Mouse (Mus musculus): ENCODE results near the gene Akap12. TPM values are rescaled to one million over a fixed set of nuclear protein-coding genes. Genes with fewer than 3 reads are reported as not detected.
A peak's percentile ranks its signal among the peaks of the same experiment; 100 is the strongest.

Gene Akap12
- total RNA-seq, 1 experiment from 2014 or later = 7.9 TPM

DNA sequence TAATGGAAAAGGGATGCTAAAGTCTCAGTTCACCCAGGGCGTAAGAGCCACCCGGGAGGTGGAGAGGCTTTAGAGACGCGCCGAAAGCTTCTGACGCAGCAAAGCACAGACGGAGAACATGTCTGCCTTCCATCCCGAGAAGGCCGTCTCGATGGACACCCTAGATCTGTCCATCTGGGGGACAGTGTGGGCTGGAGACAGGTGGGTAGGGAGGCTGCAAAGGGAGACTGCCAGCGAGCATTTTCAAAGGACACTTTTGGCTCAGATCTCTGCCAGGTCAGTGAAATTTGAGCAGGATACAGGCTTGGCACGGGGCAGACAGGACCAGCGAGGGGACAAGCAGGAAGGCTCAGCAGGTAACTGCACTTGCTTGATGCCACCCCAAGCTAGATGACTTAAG lies 9.9 kb downstream of the Akap12 start:
- ATAC-seq (replicated peaks; ENCODE audit: insufficient number of reproducible peaks, low FRiP score, low TSS enrichment, poor library complexity, severe bottlenecking) = no peak

DNA sequence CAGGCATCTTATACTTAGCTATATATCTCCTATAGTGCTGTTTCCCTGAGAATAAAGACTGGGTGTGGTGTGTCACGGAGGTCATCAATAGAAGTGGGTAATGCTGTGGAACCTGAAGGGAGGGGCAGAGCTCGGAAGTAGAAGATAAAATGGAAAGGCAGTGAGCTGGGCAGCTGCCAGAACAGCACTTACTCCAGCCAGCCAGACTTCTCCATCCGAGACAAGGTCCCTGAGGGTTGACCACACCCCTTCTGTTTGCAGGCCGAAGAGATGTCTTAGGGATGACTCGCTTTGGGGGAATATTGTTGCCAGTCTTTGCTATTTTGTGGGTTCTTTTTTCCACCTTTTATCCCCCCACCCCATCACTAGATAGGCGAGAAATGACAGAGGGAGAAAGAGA lies 11.9 kb downstream of the Akap12 start:
- ATAC-seq (replicated peaks; ENCODE audit: insufficient number of reproducible peaks, low FRiP score, low TSS enrichment, poor library complexity, severe bottlenecking) = no peak

DNA sequence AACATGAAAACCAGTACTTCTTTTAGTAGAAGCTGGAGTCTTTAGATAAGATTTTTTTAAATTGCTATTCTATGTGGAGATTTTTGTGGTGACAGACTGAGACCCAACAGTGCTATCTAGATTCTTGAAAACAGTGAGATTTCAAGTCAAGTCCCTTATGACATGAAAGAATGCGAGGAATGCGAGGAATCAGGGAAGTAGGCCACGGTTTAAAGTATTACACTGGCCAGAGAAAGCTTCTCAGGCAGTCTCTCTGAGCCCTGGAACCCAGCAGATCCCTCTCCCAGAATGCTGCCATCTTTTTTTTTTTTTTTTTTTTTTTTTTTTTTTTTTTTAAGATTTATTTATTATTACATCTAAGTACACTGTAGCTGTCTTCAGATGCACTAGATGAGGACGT lies 16.2 kb downstream of the Akap12 start:
- ATAC-seq (replicated peaks; ENCODE audit: insufficient number of reproducible peaks, low FRiP score, low TSS enrichment, poor library complexity, severe bottlenecking) = no peak

DNA sequence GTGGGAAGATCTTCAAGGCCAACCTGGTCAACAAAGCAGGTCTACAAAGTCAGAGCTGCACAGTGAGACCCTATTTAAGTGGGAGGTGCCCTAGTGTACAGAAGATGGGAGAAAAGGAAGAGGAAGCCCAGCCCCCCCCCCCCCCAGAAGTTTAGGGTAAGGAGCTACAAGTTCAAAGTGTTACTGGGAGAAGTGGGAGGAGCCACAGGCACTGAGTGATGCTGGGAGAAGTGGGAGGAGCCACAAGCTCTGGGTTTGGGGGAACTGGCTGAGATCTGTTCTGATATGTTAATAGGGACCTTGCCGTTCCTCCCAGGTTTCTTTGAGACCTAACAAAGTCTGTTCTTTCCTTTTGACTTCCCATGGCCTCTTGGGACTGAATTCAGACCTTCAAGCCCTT lies 18.6 kb downstream of the Akap12 start:
- no peak for ATAC-seq (replicated peaks; ENCODE audit: insufficient number of reproducible peaks, low FRiP score, low TSS enrichment, poor library complexity, severe bottlenecking)

DNA sequence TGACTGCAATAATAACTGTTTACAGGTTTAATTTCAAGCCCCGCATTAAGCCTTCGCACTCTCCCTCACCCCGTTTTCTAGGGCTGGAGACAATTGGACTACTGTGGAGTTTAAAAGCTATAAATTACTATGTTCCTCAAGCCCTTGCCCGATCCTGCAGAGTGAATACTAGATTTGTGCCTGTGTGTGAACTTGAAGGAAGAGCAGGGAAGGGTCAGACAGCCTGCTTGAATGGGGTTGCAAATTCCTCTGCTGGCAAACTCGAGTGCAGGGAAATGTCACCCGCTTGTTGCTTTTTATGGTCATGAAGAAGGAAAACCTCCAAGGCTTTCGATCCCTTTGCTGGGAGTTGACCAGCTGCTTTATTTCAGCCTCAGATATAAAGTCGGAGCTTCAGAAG lies 19.6 kb downstream of the Akap12 start:
- ATAC-seq (replicated peaks; ENCODE audit: insufficient number of reproducible peaks, low FRiP score, low TSS enrichment, poor library complexity, severe bottlenecking) = no peak

DNA sequence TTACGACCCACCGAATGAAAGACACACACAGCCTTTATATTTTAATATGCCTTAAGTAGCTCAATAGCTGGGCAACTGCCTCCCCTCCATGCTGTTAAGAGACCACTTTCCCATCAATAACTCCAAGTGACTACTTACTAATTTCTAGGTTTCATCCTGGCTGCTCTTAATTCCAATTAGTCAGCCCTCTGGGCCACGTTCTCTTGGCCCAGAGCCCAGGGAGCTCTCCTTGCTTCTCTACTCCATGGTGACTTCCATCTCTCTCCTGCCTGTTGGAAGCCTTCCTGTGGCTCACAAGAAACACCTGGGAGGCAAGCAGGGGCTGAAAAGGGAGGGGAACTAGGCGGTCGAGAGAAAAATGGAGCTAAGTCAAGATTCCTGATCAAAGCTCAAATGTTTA lies 23.0 kb downstream of the Akap12 start:
- no peak for ATAC-seq (replicated peaks; ENCODE audit: insufficient number of reproducible peaks, low FRiP score, low TSS enrichment, poor library complexity, severe bottlenecking)

DNA sequence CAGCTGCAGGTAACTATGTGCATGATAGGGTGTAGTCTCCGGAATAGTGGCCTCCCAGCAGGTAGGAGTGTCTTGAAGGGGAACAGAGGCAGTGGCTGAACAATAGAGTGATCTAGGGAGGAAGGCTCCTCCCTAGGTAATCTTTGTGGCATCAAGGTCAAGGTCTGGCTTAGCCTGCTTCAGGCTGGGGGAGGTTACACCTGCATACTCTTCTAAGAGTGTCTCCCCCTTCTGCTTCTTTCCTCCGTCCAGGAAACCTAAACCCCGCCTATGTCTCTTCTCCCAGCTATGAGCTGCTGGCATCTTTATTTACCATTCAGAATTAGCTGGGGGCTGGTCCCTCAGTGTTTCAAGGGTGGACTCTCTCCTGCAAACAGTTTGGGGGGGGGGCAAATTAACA lies 23.5 kb downstream of the Akap12 start:
- no peak for ATAC-seq (replicated peaks; ENCODE audit: insufficient number of reproducible peaks, low FRiP score, low TSS enrichment, poor library complexity, severe bottlenecking)

DNA sequence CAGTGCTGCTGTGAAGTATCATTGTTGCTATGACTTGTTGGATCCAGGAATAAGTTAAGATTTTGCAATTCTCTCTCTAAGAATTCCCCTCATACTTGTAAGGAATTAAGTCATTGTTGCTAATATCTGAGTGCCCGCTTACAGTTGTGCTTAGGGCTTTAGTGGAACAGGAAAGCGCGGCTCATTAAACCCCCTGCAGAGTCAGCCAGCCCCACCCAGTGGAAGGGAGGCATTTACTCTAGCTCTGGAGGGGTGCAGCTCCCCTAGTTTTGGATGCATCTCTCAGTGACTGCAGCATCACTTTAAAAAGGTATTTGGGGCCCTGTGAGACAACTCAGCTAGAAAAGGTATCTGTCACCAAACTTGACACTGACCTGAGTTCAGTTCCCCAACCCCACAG lies 24.0 kb downstream of the Akap12 start:
- ATAC-seq (replicated peaks; ENCODE audit: insufficient number of reproducible peaks, low FRiP score, low TSS enrichment, poor library complexity, severe bottlenecking) = no peak

DNA sequence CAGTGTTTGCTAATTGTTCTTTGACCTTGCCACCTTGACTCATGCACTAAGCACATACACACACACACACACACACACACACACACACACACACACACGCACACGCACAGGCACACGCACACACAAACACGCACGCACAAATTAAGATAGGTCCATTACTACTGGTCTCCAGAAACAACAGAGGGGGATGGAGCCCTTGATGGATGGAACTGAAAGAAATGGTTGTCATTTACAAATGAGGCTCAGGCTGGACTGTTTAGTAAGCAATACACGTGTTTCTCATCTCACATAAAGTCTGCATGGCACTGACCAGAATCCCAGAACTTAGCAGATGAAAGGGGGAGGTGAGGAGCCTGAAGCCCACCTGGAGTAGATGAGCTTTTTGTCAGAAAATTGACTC lies 24.4 kb downstream of the Akap12 start:
- ATAC-seq (replicated peaks; ENCODE audit: insufficient number of reproducible peaks, low FRiP score, low TSS enrichment, poor library complexity, severe bottlenecking) = no peak

DNA sequence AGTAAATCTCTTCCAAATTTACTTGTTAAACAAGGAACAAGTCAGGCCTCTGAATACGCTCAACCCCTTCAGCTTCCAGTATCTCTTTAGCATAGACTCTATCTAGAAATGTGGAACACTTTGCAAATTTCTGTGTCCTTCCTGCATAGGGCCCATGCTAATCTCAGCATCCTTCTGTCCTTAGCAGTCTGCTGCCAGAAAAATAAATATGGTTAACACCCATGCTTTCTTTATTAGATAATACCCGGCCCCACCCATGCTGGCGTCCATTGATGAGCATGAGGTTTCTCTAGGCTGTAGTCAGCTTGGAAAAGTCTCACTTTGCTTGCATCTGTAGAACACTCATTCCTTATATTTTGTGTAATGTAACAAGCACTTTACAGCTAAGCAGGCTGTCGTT lies 27.2 kb downstream of the Akap12 start:
- no peak for ATAC-seq (replicated peaks; ENCODE audit: insufficient number of reproducible peaks, low FRiP score, low TSS enrichment, poor library complexity, severe bottlenecking)

DNA sequence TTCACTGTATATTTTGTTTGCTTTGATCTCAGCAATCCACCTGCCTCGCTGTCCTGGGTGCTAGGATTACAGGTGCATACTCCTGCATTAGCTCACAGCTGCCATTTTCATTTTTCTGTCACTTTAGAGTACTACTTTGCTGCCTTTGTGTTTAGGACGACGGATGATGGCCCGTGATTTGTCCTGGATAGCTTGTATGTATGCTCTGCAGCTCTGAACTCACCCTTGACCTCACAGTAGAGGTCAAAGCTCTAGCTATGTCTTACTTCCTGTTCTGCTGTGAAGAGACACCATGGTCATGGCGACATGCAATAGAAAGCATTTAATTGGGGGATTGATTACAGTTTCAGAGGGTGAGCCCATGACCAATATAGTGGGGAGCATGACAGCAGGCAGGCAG lies 37.4 kb downstream of the Akap12 start:
- no peak for ATAC-seq (replicated peaks; ENCODE audit: insufficient number of reproducible peaks, low FRiP score, low TSS enrichment, poor library complexity, severe bottlenecking)

DNA sequence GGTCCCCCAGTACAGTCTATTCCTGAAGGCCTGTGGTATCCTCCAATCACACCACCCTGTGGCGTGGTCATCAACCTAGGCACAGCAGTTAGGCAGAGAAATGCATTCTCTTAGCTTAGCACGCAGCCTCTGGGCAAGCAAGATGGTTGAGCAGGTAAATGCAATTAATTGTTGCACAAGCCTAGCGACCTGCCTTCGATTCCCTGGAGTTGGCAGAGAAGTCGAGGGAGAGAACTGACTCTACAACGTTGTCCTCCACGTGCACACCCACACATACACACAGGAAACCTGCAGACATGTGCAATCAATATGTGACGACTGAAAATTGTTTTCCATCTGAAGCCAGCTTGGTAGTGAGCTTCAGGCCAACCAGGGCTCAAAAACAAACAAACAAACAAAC lies 57.7 kb downstream of the Akap12 start:
- ATAC-seq (replicated peaks; ENCODE audit: insufficient number of reproducible peaks, low FRiP score, low TSS enrichment, poor library complexity, severe bottlenecking) = no peak

DNA sequence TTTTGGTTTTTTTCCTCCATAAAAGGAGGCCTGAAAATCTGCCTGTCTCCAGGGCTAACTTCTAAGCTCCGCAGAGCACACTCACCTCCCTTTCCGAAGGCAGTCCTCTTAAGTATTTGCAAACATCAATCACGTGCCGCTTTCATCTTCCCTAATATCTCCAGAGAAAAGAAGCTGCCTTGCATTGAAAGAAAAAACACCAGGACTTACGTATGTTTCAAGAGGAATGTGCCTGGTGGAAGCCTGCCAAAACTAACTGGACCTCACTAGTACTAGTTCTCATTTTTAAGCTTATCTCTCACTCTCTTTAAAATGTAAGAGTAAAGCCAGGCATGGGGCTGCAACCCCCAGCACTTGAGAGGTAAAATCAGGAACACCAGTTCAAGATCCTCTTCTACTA lies 59.4 kb downstream of the Akap12 start:
- no peak for ATAC-seq (replicated peaks; ENCODE audit: insufficient number of reproducible peaks, low FRiP score, low TSS enrichment, poor library complexity, severe bottlenecking)

DNA sequence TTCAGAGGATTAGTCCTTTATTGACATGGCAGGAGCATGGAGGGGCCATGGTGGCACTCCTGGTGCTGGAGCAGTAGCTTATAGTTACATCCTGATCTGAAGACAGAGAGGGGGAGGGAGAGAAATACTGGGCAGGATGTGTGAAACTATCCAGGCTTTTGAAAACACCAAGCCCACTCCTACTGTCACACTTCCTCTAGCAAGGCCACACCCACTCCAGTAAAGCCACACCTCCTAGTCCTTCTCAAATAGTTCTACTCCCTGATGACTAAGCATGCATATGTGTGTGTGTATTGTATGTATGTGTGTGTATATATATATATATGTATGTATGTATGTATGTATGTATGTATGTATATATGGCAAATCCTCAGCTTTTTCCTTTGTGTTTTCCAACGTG lies 61.5 kb downstream of the Akap12 start:
- ATAC-seq (replicated peaks; ENCODE audit: insufficient number of reproducible peaks, low FRiP score, low TSS enrichment, poor library complexity, severe bottlenecking) = no peak

DNA sequence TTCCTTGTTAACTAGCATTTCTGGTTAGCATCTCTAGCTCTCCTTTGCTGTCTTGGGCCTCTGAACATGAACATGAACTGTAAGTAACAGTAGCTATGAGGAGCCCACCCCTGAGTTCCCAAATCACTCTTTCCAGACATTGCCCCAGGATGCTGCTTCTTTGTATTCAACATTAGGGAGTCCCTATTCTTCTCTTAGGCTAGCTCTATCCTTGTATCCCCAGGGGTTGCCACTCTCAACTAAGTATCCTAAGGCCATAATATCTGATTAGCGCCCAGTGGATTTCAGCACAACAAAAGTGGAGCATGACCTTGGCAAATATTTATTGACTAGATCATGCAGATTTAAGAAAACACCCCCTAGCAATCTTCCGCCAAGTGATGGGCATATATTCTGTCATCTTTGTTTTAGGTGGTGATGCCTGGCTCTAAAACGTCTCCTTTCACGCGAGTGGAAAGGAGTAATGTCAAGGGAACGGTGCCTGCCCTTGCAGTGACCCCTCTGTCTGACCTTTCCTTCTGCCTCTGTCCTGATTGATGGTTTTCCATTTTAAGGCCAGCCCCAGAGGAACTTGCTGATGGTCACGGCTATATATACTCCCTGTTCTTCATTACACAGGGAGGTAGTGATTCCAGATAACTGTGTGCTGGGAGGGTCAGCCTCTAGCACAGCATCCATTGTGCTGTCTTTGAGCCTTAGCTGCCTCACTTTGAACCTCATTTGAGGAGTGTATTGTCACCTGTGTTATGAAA lies 66.2 kb downstream of the Akap12 start:
- no peak for ATAC-seq (replicated peaks; ENCODE audit: insufficient number of reproducible peaks, low FRiP score, low TSS enrichment, poor library complexity, severe bottlenecking)

DNA sequence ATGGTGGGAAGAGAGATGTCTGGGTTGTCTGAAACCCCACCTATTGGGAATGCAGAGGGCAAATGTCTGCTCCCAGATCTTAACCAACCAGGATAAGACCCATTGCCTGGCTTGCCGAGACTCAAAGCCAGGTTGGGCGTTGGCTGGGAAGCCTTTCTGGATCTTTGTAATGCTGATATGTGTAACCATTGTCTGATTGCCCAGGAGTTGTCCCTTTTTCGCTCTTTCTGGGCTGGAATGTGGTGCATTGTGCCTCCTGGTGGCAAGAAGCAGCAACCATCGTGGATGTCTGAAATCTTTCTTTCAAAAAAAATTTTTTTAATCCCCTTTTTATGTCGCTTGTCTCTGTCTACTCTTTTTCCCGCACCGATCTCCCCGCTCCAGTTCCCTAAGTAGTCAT lies 67.1 kb downstream of the Akap12 start:
- ATAC-seq (replicated peaks; ENCODE audit: insufficient number of reproducible peaks, low FRiP score, low TSS enrichment, poor library complexity, severe bottlenecking) = no peak

DNA sequence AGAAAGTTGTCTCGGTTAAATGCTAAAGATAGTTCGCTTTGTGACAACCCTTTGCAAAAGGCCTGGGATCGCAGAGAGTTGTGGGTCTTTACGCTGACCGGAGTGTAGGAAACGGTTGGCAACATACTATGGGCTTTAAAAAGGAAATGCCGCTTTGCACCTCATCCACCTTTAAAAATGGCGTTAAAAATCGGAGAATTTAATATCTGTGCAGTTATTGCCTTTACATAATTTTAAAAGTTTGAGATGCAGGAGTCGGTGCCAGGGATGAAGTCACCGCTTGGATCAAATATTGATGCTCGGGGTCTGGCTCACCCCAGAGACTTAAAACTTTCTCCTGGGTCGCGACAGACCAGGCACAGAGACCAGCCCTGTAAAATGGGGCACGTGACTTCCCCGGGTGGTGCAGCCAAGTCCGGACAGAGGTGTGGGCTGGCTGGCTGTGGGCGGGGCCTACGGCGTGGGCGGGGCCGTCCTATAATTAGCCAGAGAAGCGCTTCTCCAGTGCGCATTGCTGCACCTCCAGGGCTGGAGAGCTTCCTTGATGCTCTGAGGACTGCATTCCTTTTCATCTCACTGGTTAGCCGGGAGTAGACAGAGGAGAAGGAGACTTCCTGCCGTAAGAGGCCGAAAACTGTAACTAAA lies 68.0 kb downstream of the Akap12 start:
- peak; percentile 90 for ATAC-seq (replicated peaks; ENCODE audit: insufficient number of reproducible peaks, low FRiP score, low TSS enrichment, poor library complexity, severe bottlenecking)

DNA sequence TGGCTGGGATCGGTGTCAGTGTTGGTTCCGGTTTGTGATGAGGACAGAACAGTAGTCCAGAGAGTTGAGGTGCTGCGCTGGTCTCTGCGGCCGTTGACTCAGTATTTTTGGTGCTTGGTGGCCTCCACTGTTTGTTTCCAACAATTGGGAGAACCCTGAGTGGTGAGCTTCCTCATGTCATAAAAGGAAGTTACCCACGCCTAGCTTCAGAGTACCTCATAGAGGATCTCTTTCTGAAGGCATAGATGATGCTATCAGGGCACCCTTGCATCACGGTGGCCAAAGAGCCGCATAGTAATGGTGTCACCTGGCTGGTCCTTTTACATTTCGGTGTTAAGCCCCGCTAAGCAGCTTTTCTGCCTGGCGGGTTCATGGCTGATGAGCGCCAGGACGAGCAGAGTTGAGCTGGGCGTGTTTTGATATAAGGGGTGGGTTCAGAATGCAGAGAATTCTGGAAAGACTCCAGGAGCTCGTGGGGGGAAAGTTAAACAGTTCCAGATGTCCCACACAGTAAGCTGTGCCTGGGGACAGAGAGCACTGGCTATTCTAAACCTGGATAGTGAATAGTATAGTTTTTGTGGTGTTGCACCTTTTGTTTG lies 72.8 kb downstream of the Akap12 start:
- ATAC-seq (replicated peaks; ENCODE audit: insufficient number of reproducible peaks, low FRiP score, low TSS enrichment, poor library complexity, severe bottlenecking) = peak; percentile 16; the same call in 1 of the 2 replicates

DNA sequence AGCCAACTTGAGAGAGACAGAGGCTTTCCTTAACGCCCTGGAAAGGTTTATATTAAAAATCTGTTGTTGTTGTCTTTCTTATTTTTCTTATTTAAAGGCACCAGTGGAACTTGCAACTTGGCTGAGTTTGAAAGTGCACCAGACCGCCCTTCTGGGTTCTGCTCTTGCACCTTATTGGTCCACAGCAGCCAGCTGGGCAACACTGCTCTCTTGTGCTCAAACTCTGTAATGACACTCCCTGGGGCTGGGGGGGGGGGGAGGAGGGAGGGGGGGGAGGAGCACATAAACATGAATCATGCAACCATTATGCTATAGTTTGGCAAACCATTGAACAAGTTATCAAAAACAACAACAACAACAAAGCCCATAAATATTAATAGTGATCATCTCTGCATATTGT lies 75.2 kb downstream of the Akap12 start:
- peak; percentile 80; the same call in 1 of the 2 replicates for ATAC-seq (replicated peaks; ENCODE audit: insufficient number of reproducible peaks, low FRiP score, low TSS enrichment, poor library complexity, severe bottlenecking)

DNA sequence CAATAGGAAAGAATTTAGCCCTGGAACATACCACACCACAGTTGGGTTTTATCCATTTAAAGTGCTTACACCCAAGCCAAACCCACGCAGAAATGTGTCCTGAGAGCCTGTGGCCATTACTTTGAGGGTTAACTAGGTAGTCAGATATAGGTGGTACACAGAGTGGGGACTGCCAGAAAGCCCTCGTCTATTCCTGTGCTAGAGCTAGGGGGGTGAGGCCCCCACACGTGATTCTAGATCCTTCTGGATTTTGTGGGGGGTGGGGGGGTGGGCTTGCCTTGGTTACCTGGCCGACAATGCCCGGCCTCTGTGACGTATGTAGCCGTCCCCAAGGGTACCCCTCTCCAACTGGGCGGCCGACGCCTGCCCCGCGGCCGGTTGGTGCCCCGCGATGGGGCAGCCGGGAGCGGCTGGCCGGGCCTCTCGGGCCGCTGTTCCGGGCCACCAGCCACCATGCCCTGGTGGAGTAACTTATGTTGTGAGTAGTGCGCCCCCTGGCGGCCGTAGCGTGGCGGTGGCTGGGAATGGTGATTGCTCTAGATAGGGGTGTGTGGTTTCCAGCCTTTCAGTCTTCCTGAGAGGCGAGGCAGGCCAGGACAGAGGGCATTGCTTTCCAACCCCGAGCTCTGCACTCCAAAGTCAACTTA lies 80.4 kb downstream of the Akap12 start:
- ATAC-seq (replicated peaks; ENCODE audit: insufficient number of reproducible peaks, low FRiP score, low TSS enrichment, poor library complexity, severe bottlenecking) = peak; percentile 92
